Mouse (Mus musculus) thymus, postnatal 0 days (tissue): ENCODE results near the gene Alppl2. TPM values are rescaled to one million over a fixed set of nuclear protein-coding genes. Genes with fewer than 3 reads are reported as not detected.

ENCODE experiments used
- DNase-seq: peaks from one replicate; pipeline ENCODE4 v3.0.0-alpha.2; 2015; ENCODE audit warnings: low spot score
- polyA plus RNA-seq: library from polyadenylated mRNA; unstranded; fragments of >200 nt; fragmentation: Nextera tagmentation; extraction: Ambion mirVana; gene quantifications from 2 replicates; pipeline ENCODE4 v1.2.1, GENCODE M21; 2015

The Alppl2 gene
- polyA plus RNA-seq, 1 experiment from 2014 or later, result 0.33 TPM

DNA sequence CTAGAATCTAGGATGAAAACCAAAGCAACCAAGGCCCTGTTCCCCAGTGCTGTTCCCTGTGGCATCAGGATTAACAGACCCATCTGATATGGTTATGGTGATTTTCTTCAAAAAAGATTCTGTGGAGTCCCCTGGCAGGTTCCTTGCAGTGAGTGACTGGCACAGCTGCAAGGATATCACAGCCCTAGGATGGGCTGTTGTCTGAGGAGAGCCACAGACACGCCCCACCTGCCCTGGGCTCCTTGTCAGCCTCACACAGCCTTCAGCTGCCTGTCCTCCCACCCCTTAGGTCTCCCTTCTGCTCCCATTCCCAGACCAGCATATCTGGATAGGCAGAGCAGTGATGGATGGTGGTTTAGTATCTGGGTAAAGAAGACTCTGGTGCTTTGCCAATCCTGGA is 39.0 kb downstream of the Alppl2 start:
- no peak for DNase-seq

DNA sequence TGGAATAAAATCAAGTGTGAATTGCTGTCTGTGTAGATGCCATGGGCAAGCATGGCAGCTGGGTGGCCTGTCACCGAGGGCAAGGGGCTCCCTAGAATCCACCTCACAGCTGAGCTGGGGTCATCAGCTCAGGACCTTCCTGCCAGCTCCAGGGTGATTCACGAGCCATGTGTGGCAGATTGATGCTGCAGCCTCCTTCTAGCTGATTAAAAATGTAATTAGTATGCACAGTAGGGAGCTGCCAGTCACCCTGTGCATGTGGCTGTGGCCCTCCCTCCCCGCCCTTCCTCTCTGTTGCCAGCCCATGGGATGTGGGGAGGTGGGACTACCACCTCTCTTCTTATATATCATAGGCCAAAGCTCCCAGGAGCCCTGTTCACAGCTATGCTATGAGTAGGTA is 39.7 kb downstream of the Alppl2 start:
- DNase-seq, result no peak

- DNase-seq, result peak; percentile 62
These were observed 47.8 kb downstream of the Alppl2 start for GRCm38 (mm10) chr1:87041814-87042438.

DNA sequence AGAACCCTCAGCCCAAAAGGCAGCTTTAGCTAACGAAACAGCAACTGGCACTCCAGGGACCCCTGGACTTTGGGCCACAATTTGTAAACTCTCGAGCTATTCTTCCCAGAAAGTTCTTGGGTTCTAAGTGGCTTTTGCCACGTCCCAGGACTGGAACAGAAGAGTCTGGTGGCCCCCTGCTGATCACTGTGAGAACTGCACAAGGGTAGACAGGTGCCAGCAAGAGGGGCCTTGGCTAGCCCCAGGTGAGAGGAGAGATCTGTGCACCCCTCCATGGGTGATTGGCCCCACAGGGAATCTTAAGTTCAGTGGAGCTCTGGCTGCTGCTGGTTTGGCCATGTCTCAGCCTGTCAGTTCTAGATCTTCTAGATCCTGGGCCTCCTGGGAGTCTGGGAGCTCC is 48.6 kb downstream of the Alppl2 start:
- peak; percentile 62 for DNase-seq

DNA sequence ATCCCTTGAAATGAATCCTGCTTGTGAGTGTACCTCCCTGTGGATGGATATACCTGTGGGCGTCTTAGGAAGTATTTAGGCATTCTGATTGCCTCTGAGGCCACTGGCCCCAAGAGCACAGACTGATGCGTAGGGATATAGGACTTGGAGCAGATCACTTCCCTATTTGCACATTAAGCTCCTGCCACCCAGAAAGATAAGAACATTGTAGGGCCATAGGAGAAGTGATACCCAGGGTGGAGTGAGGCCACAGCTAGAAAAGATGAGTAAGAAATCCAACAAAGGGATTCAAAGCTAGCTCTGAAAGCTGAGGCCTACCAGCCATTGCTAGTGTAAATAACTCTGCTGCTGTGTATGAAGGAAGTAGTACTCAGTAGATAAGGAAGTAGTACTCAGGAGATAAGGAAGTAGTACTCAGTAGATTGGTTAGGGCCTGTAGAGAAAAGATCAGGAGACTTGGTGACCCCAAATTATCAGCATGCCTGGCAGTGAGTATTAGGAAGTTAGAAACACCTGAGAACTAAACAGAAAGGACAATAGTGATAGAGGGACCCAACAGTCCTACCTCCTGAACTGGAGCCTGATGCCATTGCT is 51.2 kb downstream of the Alppl2 start:
- no peak for DNase-seq

Other genes with a start within 250 kb of the Alppl2 start
- gene Alpi, start 11.7 kb upstream of the Alppl2 start, polyA plus RNA-seq, result 0.22 and 0.28 TPM in 2 replicates
- gene Akp3, start 35.0 kb upstream of the Alppl2 start, polyA plus RNA-seq, result 0.26 and 0.60 TPM in 2 replicates
- gene Ecel1, start 66.6 kb upstream of the Alppl2 start, polyA plus RNA-seq, result 0.32 and 0.55 TPM in 2 replicates
- 0.10 and 0.36 TPM in 2 replicates for gene Prss56, start 93.4 kb upstream of the Alppl2 start, polyA plus RNA-seq
- 0.14 and 0.24 TPM in 2 replicates for gene Chrnd, start 100.7 kb upstream of the Alppl2 start, polyA plus RNA-seq
- 0.53 and 0.70 TPM in 2 replicates for gene Chrng, start 114.7 kb upstream of the Alppl2 start, polyA plus RNA-seq
- 167 and 170 TPM in 2 replicates for gene Eif4e2, start 124.0 kb upstream of the Alppl2 start, polyA plus RNA-seq
- gene Efhd1, start 174.4 kb upstream of the Alppl2 start, polyA plus RNA-seq, result 1.2 and 1.5 TPM in 2 replicates
- 34.4 and 36.6 TPM in 2 replicates for gene Gigyf2, start 237.1 kb upstream of the Alppl2 start, polyA plus RNA-seq